Mouse (Mus musculus) natural killer cell, adult 2 months (primary cell): ENCODE measurements around the gene Dscaml1.

ENCODE experiments used
- DNase-seq, 2 experiments: peaks; one replicate each; pipeline ENCODE4 v3.0.0; 2022; ENCODE audit warnings: low spot score in 2 of 2

The Dscaml1 gene

GRCm38 (mm10) chr9:45505487-45505939 is 79.1 kb downstream of the Dscaml1 start:
- DNase-seq: no peak

- DNase-seq: no peak
Observed at GRCm38 (mm10) chr9:45507482-45507881, 81.1 kb downstream of the Dscaml1 start.

GRCm38 (mm10) chr9:45510806-45511546 is 84.5 kb downstream of the Dscaml1 start:
- DNase-seq: no peak

- no peak for DNase-seq
Observed at GRCm38 (mm10) chr9:45517993-45518705, 91.7 kb downstream of the Dscaml1 start.

- DNase-seq: no peak
Observed at GRCm38 (mm10) chr9:45519841-45520240, 93.4 kb downstream of the Dscaml1 start.

- no peak for DNase-seq
Observed at GRCm38 (mm10) chr9:45522866-45523265, 96.4 kb downstream of the Dscaml1 start.

- no peak for DNase-seq
Observed at GRCm38 (mm10) chr9:45524505-45524904, 98.1 kb downstream of the Dscaml1 start.

- DNase-seq: no peak
Observed at GRCm38 (mm10) chr9:45533253-45533652, 106.8 kb downstream of the Dscaml1 start.

GRCm38 (mm10) chr9:45534472-45534988 is 108.1 kb downstream of the Dscaml1 start:
- DNase-seq: no peak

- DNase-seq: no peak
Observed at GRCm38 (mm10) chr9:45537649-45538048, 111.2 kb downstream of the Dscaml1 start.

GRCm38 (mm10) chr9:45539265-45540044 is 113.0 kb downstream of the Dscaml1 start:
- no peak for DNase-seq

- DNase-seq: no peak
Observed at GRCm38 (mm10) chr9:45546024-45546638, 119.7 kb downstream of the Dscaml1 start.

GRCm38 (mm10) chr9:45546902-45547578 is 120.6 kb downstream of the Dscaml1 start:
- no peak for DNase-seq

- no peak for DNase-seq
Observed at GRCm38 (mm10) chr9:45549796-45550195, 123.4 kb downstream of the Dscaml1 start.

GRCm38 (mm10) chr9:45550210-45550609 is 123.8 kb downstream of the Dscaml1 start:
- DNase-seq: no peak

- DNase-seq: no peak
Observed at GRCm38 (mm10) chr9:45550662-45551061, 124.2 kb downstream of the Dscaml1 start.

GRCm38 (mm10) chr9:45555036-45555826 is 128.8 kb downstream of the Dscaml1 start:
- DNase-seq: no peak

GRCm38 (mm10) chr9:45556882-45557281 is 130.5 kb downstream of the Dscaml1 start:
- no peak for DNase-seq

- no peak for DNase-seq
Observed at GRCm38 (mm10) chr9:45560987-45561386, 134.6 kb downstream of the Dscaml1 start.
